In the genomic region with DNA sequence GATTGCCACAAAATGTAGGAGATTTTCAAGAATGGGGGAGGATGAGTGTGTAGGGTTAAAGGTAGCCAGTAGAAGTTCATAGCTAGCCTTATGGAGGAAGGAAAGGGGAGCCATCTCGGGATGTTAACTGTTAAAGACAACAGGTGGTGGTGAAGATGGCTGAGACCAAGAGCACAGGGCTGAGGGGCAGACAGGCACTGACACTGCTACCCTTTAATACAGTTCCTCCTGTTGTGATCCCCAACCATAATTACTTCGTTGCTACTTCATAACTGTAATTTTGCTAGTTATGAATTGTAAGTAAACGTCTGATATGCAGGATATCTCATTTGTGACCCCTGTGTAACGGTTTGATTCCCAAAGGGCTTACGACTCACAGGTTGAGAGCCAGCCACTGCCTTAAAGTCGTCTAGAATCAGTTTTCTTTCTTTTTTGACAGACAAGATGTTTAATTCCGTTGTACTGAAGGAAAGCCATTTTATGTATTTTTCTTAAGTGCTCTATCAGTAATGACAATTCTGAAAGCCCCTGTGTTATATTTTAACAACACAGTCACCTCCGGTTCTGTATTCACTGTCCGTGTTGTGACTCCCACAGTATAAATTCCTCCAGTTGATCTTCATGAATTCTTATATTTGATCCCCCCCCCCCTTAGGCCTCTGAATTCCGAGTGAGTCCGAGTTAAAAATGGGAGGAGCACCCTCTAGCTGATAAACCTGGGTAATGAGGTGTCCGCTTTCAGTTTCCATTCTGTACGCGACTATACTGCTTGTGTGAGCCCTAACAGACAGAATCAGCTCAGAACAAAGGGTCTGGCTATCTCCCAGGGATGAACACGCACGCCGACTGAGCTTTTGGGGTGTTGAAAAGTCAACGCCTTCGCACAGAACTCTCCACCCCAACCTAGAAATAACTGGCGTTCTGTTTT, we compare ENCODE assay signal across 8 mouse cellular contexts. TPM values are rescaled to one million over a fixed set of nuclear protein-coding genes. Genes with fewer than 3 reads are reported as not detected.
DNase-seq lines count a peak whose midpoint lies in the region; ATAC-seq and TF ChIP-seq lines count a peak whose summit lies in the region.

No protein-coding gene starts in this region.

- WGBS in heart, embryonic 15.5 days = 13% methylated on average over 20 of the region's 20 CpGs
- 17% methylated on average over 20 of the region's 20 CpGs for whole genome bisulfite sequencing in liver, embryonic 11.5 days
- WGBS in olfactory bulb, adult 2 months = 10% methylated on average over 20 of the region's 20 CpGs

- DNase-seq in heart, adult 9 months (ENCODE audit: low spot score in 2 of 2) = no peak
- DNase-seq in liver, embryonic 11.5 days (ENCODE audit: low spot score) = no peak
- DNase-seq in urinary bladder, postnatal 14 days (ENCODE audit: low spot score) = no peak
- no peak for DNase-seq in urinary bladder, adult 18-20 months (ENCODE audit: low spot score in 2 of 2)

- H3K9ac ChIP-seq in heart, embryonic 15.5 days = peak overlapping the region; percentile 64
- H3K9ac ChIP-seq in ES-Bruce4 (ENCODE audit: low read depth, poor library complexity, severe bottlenecking) = peak overlapping the region; percentile 92
- H3K9ac ChIP-seq in liver, embryonic 11.5 days (ENCODE audit: low read depth, low read length) = peak overlapping the region; percentile 96

- peak overlapping the region; percentile 93 for H3K4me3 ChIP-seq in heart, embryonic 15.5 days
- H3K4me3 ChIP-seq in ES-Bruce4 (ENCODE audit: low read depth, low read length) = peak overlapping the region; percentile 90
- H3K4me3 ChIP-seq in liver, embryonic 11.5 days (ENCODE audit: low read depth, low read length) = peak overlapping the region; percentile 88
- H3K4me3 ChIP-seq in olfactory bulb, adult 2 months (ENCODE audit: insufficient read depth, low read depth, low read length) = peak overlapping the region; percentile 88

- H3K9me3 ChIP-seq in heart, embryonic 15.5 days (replicated peaks) = no peaks in the 10 kb centered on the region
- no peaks in the 10 kb centered on the region for H3K9me3 ChIP-seq in ES-Bruce4 (replicated peaks; ENCODE audit: control insufficient read depth, insufficient read depth, low read length, poor library complexity, severe bottlenecking)
- no peaks in the 10 kb centered on the region for H3K9me3 ChIP-seq in liver, embryonic 11.5 days (ENCODE audit: control insufficient read depth, low read length)

- ATAC-seq in heart, embryonic 15.5 days (replicated peaks; ENCODE audit: insufficient number of reproducible peaks, insufficient read depth, low FRiP score, low read depth) = peak; percentile 25; the same call in 1 of the 2 replicates
- ATAC-seq in erythroid progenitor cell, adult 5-6 weeks (replicated peaks; ENCODE audit: low FRiP score, poor library complexity, severe bottlenecking) = peak; percentile 70
- ATAC-seq in liver, embryonic 11.5 days (replicated peaks; ENCODE audit: low FRiP score) = peak; percentile 54

- TF ChIP-seq EP300 in ES-Bruce4 (IDR thresholded peaks at IDR 0.05; ENCODE audit: insufficient read depth, low read depth, low read length) = no peak

- no peak for TF ChIP-seq CTCF in ES-Bruce4 (IDR thresholded peaks at IDR 0.05; ENCODE audit: low read depth, low read length)
- no peak for TF ChIP-seq CTCF in olfactory bulb, adult 2 months (IDR thresholded peaks at IDR 0.05; ENCODE audit: insufficient read depth, low read depth, low read length)

- peak overlapping the region; percentile 92 for H3K4me2 ChIP-seq in heart, embryonic 15.5 days
- H3K4me2 ChIP-seq in liver, embryonic 11.5 days = peak overlapping the region; percentile 85

- no peaks in the 10 kb centered on the region for H3K27me3 ChIP-seq in heart, embryonic 15.5 days
- no peaks in the 10 kb centered on the region for H3K27me3 ChIP-seq in ES-Bruce4 (ENCODE audit: control insufficient read depth, insufficient read depth, low read length, poor library complexity, severe bottlenecking)
- H3K27me3 ChIP-seq in liver, embryonic 11.5 days (replicated peaks; ENCODE audit: control insufficient read depth, insufficient read depth, low read length) = no peaks in the 10 kb centered on the region

- H3K27ac ChIP-seq in heart, embryonic 15.5 days = peak overlapping the region; percentile 98
- H3K27ac ChIP-seq in ES-Bruce4 (ENCODE audit: insufficient read depth, low read length) = peak overlapping the region; percentile 66; the same call in 1 of the 2 replicates
- peak overlapping the region; percentile 99 for H3K27ac ChIP-seq in liver, embryonic 11.5 days (ENCODE audit: low read depth, low read length)
- peak overlapping the region; percentile 84 for H3K27ac ChIP-seq in olfactory bulb, adult 2 months (ENCODE audit: insufficient read depth, low read depth, low read length)

- H3K36me3 ChIP-seq in heart, embryonic 15.5 days = peaks cover 27% of the 10 kb centered on the region
- peaks cover 22% of the 10 kb centered on the region for H3K36me3 ChIP-seq in ES-Bruce4 (ENCODE audit: control insufficient read depth, insufficient read depth, low read length, poor library complexity, severe bottlenecking)
- peaks cover 18% of the 10 kb centered on the region for H3K36me3 ChIP-seq in liver, embryonic 11.5 days (ENCODE audit: control insufficient read depth, insufficient read depth, low read length)

- H3K4me1 ChIP-seq in heart, embryonic 15.5 days (replicated peaks) = peaks cover 18% of the 10 kb centered on the region
- no peaks in the 10 kb centered on the region for H3K4me1 ChIP-seq in ES-Bruce4 (ENCODE audit: control insufficient read depth, insufficient read depth, low read length)
- peaks cover 14% of the 10 kb centered on the region; the same call in 1 of the 2 replicates for H3K4me1 ChIP-seq in liver, embryonic 11.5 days (replicated peaks; ENCODE audit: control insufficient read depth, insufficient read depth, low read length)
- peaks cover 10% of the 10 kb centered on the region for H3K4me1 ChIP-seq in olfactory bulb, adult 2 months (ENCODE audit: control insufficient read depth, insufficient read depth, low read length)

- TF ChIP-seq POLR2A in ES-Bruce4 (IDR thresholded peaks at IDR 0.05; ENCODE audit: insufficient read depth, low read length) = no peak
- no peak for TF ChIP-seq POLR2A in olfactory bulb, adult 2 months (IDR thresholded peaks at IDR 0.05; ENCODE audit: insufficient read depth, low read depth, low read length)

RNA-seq across cellular contexts. Expression of a gene that starts 0.7 kb away (rescaled TPM):
- polyA plus RNA-seq in heart, embryonic 15.5 days (2015; fragmentation: Nextera tagmentation; extraction: Ambion mirVana) = 14.5 and 19.2 TPM in 2 replicates
- polyA plus RNA-seq in ES-Bruce4 (2011; ENCODE audit: insufficient read depth, insufficient read length, low read depth, missing spikeins) = 16.4 and 18.6 TPM in 2 replicates
- 29.3 and 45.8 TPM in 2 replicates for total RNA-seq in erythroid progenitor cell, adult 5-6 weeks (2015; ENCODE audit: low replicate concordance)
- 16.8 and 20.8 TPM in 2 replicates for total RNA-seq in erythroid progenitor cell, adult 5-6 weeks (2017; ENCODE audit: low replicate concordance)
- 30.7 and 33.7 TPM in 2 replicates for polyA plus RNA-seq in liver, embryonic 11.5 days (2014; fragmentation: Nextera tagmentation; extraction: Ambion mirVana)
- not detected in 2 replicates for polyA plus RNA-seq in olfactory bulb, adult 2 months (2012; ENCODE audit: insufficient read depth, insufficient read length, low replicate concordance, missing spikeins)

RNA-seq across cellular contexts. Expression of a gene that starts 12.0 kb away (rescaled TPM):
- polyA plus RNA-seq in heart, embryonic 15.5 days (2015; fragmentation: Nextera tagmentation; extraction: Ambion mirVana) = 54.5 and 55.3 TPM in 2 replicates
- polyA plus RNA-seq in ES-Bruce4 (2011; ENCODE audit: insufficient read depth, insufficient read length, low read depth, missing spikeins) = 44.9 and 65.1 TPM in 2 replicates
- total RNA-seq in erythroid progenitor cell, adult 5-6 weeks (2015; ENCODE audit: low replicate concordance) = 27.2 and 31.4 TPM in 2 replicates
- 13.0 and 40.8 TPM in 2 replicates for total RNA-seq in erythroid progenitor cell, adult 5-6 weeks (2017; ENCODE audit: low replicate concordance)
- polyA plus RNA-seq in liver, embryonic 11.5 days (2014; fragmentation: Nextera tagmentation; extraction: Ambion mirVana) = 84.5 and 93.9 TPM in 2 replicates
- not detected in 2 replicates for polyA plus RNA-seq in olfactory bulb, adult 2 months (2012; ENCODE audit: insufficient read depth, insufficient read length, low replicate concordance, missing spikeins)

RNA-seq across cellular contexts. Expression of a gene that starts 12.0 kb away (rescaled TPM):
- 434 and 453 TPM in 2 replicates for polyA plus RNA-seq in heart, embryonic 15.5 days (2015; fragmentation: Nextera tagmentation; extraction: Ambion mirVana)
- 1,239 and 1,271 TPM in 2 replicates for polyA plus RNA-seq in ES-Bruce4 (2011; ENCODE audit: insufficient read depth, insufficient read length, low read depth, missing spikeins)
- 666 and 864 TPM in 2 replicates for total RNA-seq in erythroid progenitor cell, adult 5-6 weeks (2015; ENCODE audit: low replicate concordance)
- 450 and 703 TPM in 2 replicates for total RNA-seq in erythroid progenitor cell, adult 5-6 weeks (2017; ENCODE audit: low replicate concordance)
- 1,022 and 1,135 TPM in 2 replicates for polyA plus RNA-seq in liver, embryonic 11.5 days (2014; fragmentation: Nextera tagmentation; extraction: Ambion mirVana)
- 1,126 and 1,387 TPM in 2 replicates for polyA plus RNA-seq in olfactory bulb, adult 2 months (2012; ENCODE audit: insufficient read depth, insufficient read length, low replicate concordance, missing spikeins)

RNA-seq across cellular contexts. Expression of a gene that starts 15.4 kb away (rescaled TPM):
- 19.3 and 25.6 TPM in 2 replicates for polyA plus RNA-seq in heart, embryonic 15.5 days (2015; fragmentation: Nextera tagmentation; extraction: Ambion mirVana)
- 6.5 and 8.9 TPM in 2 replicates for polyA plus RNA-seq in ES-Bruce4 (2011; ENCODE audit: insufficient read depth, insufficient read length, low read depth, missing spikeins)
- 5.9 and 7.2 TPM in 2 replicates for total RNA-seq in erythroid progenitor cell, adult 5-6 weeks (2015; ENCODE audit: low replicate concordance)
- total RNA-seq in erythroid progenitor cell, adult 5-6 weeks (2017; ENCODE audit: low replicate concordance) = 3.0 and 5.7 TPM in 2 replicates
- polyA plus RNA-seq in liver, embryonic 11.5 days (2014; fragmentation: Nextera tagmentation; extraction: Ambion mirVana) = 38.7 and 42.3 TPM in 2 replicates
- polyA plus RNA-seq in olfactory bulb, adult 2 months (2012; ENCODE audit: insufficient read depth, insufficient read length, low replicate concordance, missing spikeins) = not detected in 2 replicates

RNA-seq across cellular contexts. Expression of a gene that starts 22.5 kb away (rescaled TPM):
- polyA plus RNA-seq in heart, embryonic 15.5 days (2015; fragmentation: Nextera tagmentation; extraction: Ambion mirVana) = 5.4 and 11.3 TPM in 2 replicates
- 19.1 and 25.8 TPM in 2 replicates for polyA plus RNA-seq in ES-Bruce4 (2011; ENCODE audit: insufficient read depth, insufficient read length, low read depth, missing spikeins)
- 14.1 TPM in 1 of 2 replicates, not detected in the other for total RNA-seq in erythroid progenitor cell, adult 5-6 weeks (2015; ENCODE audit: low replicate concordance)
- 1.9 TPM in 1 of 2 replicates, not detected in the other for total RNA-seq in erythroid progenitor cell, adult 5-6 weeks (2017; ENCODE audit: low replicate concordance)
- 28.6 and 30.8 TPM in 2 replicates for polyA plus RNA-seq in liver, embryonic 11.5 days (2014; fragmentation: Nextera tagmentation; extraction: Ambion mirVana)
- polyA plus RNA-seq in olfactory bulb, adult 2 months (2012; ENCODE audit: insufficient read depth, insufficient read length, low replicate concordance, missing spikeins) = not detected in 2 replicates

Comparison
In these comparisons a context has a peak if more than half of its experiments do, and no peak if none do; other contexts are left out.
1. RNA of a gene that starts 12.0 kb away (polyA plus RNA-seq): 84.5 to 93.9 TPM in liver, embryonic 11.5 days, 54.5 to 55.3 TPM in heart, embryonic 15.5 days and 44.9 to 65.1 TPM in ES-Bruce4; not detected in olfactory bulb, adult 2 months; every median in the first group is over 10 times any median in the second.
2. Peak in every context shown above with its lines, with median percentiles within 50 percentile points of each other: ATAC-seq, H3K27ac ChIP-seq, H3K4me3 ChIP-seq and H3K9ac ChIP-seq.